Mouse (Mus musculus): Measurements from ENCODE around the gene Etv4.

DNA sequence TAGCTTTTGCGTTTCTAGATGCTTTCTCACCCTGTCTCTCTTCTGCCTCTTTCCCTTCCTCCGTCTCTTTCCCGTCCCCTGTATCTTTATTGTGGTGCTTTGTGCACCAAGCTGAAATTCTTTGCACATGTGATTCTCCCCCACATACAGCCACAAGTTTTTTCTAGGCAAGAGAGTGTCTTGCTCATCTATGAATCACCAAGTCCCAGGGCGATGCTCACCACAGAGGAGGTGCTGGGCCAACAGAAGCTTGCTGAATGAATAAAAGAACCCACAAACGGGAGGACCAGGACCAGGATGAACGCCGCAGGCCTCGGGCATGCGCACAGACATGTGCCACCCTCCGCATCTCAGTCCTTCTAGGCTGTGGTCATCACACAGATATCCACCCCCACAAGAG lies 22.1 kb upstream of the Etv4 start:
- TF ChIP-seq CTCF (IDR thresholded peaks at IDR 0.05; ENCODE audit: low read depth), result no peak
- no peak for TF ChIP-seq EP300 (optimal IDR thresholded peaks at IDR 0.05)
